Mouse (Mus musculus) neutrophil, adult 5-6 weeks (primary cell): ENCODE data around the gene Bex4. TPM values are rescaled to one million over a fixed set of nuclear protein-coding genes. Genes with fewer than 3 reads are reported as not detected.

Experiments
- ATAC-seq: fragments of 151-379, 151-347 bp; 2 replicates; pipeline ENCODE4 v1.8.0; 2017; ENCODE audit warnings: mild to moderate bottlenecking, moderate TSS enrichment; ENCODE audit not compliant: insufficient number of reproducible peaks, poor library complexity, low FRiP score, severe bottlenecking; ENCODE audit errors: extremely low read depth
- total RNA-seq: library from RNA; stranded (forward); fragments of 200-1000 nt; gene quantifications from 2 replicates; pipeline ENCODE4 v1.2.3, GENCODE M21; 2017

Gene Bex4
- total RNA-seq, 1 experiment from 2014 or later, result not detected

DNA sequence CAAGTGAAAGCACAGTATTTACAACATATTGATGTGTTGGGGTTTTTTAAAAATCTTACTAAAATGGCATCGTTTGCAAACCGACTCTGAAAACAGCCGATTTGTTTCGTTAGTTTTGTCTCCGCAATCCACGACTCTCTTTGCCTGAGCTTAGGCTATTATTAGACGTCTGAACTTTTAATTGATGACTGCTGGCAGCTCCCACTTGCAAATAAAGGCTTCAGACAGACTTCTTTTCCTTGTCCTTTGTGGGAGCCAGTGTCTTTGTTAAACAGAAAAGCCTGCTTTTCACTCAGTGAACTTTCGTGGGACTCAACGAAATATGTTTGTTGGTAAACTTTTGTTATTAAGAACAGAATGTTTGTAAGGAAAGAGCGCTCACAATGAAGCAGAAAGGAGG lies 34.0 kb downstream of the Bex4 start:
- ATAC-seq, result no peak

DNA sequence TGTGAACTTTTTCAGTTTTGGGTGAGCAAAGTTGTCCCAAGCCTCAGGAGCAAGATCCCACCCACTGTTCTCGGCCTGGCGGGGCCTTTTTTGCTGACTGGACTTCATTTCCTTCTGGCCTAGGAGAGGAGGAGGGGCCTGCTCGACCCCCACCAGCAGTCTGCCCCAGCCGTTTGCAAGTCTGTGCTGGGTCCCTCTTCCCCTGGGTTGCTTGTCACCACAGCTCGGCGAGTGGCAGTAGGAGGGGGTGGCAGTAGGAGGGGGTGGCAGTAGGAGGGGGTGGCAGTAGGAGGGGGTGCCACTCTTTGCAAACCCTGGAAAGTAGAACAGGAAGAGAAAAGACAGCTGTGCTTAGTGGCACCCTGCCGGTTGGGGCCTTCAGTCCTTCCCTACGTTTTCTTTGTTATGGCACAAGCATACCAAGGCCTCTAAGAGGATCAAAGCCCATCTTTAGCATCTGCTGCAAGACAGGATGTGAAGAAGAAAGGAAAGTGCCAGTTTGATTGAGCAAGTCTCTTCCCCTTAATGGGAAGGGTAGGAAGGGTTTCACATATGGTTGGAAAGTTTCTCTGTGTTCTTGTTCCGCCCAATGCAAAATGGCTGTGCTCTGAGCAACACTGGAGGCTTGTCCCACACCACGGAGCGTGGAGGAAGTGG lies 42.2 kb downstream of the Bex4 start:
- no peak for ATAC-seq

DNA sequence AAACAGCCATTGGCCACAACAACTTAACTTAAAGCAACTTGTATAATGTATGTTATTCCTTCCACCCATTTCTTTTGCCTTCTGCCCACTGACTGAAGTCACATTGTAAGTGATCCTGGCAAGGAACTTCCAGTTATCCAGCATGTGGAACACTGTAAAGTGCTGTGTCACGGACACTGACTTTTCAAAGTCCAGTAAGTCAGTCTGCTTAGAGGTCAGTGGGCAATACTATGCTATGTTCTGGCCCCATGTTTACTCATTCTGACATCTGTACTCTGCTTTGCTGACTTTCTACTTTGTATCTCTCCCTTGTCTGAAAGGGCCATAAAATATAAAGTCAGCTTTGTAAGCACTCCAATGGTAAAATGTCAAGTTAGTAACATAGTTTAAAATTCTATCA lies 44.3 kb downstream of the Bex4 start:
- no peak for ATAC-seq

Other genes with a start within 250 kb of the Bex4 start
- 0.49 TPM in 1 of 2 replicates, not detected in the other for gene Arxes2, start 145.2 kb upstream of the Bex4 start, total RNA-seq
- gene Arxes1, start 105.6 kb upstream of the Bex4 start, total RNA-seq, result not detected in 2 replicates
- gene Bex2, start 70.8 kb upstream of the Bex4 start, total RNA-seq, result not detected in 2 replicates
- gene Nxf3, start 53.7 kb upstream of the Bex4 start, total RNA-seq, result not detected in 2 replicates
- gene Tceal8, start 33.3 kb downstream of the Bex4 start, total RNA-seq, result 1.7 and 2.6 TPM in 2 replicates
- not detected in 2 replicates for gene Tceal5, start 64.9 kb downstream of the Bex4 start, total RNA-seq
- gene Tceal7, start 75.8 kb downstream of the Bex4 start, total RNA-seq, result not detected in 2 replicates
- gene Bex1, start 76.5 kb downstream of the Bex4 start, total RNA-seq, result not detected in 2 replicates
- 21.6 and 26.5 TPM in 2 replicates for gene Tceal9, start 106.1 kb downstream of the Bex4 start, total RNA-seq
- gene Bex3, start 131.3 kb downstream of the Bex4 start, total RNA-seq, result 8.5 and 8.8 TPM in 2 replicates